Mouse (Mus musculus) mouse embryonic stem cell (cell line): ENCODE measurements at regions not wholly inside any gene's neighbourhood (a gene's known extent, or its start where the extent isn't known, plus 50 kb on each side); places are given as distances from the start of the nearest gene placed in this dataset.
"Not testable (repeated sequence)": the region's sequence is repeated elsewhere in the genome, so short reads cannot be mapped to it uniquely, and the experiment has no call there.

Experiments used
- in situ Hi-C, 2 experiments: fragments of 300-500 bp; cut with MboI; formaldehyde crosslinking; loops; 1 replicate in 1 of 2; 3 replicates in 1 of 2; pipeline ENCODE4 v1.14.3; 2019 to 2020; ENCODE audit warnings: low sequenced_read_pairs in 2 of 2, low pct_unique_long_range_greater_than_20kb in 1 of 2, mixed read lengths in 1 of 2; ENCODE audit not compliant: unreplicated experiment in 1 of 2

GRCm38 (mm10) chr4:145455573-145455972 is 55.0 kb upstream of the Zfp990 start:
- in situ Hi-C loops = not testable (repeated sequence)

- in situ Hi-C loops = loop anchor here (25.0 kb wide), 1 partner anchor 1964 kb away; no protein-coding TSS in a partner anchor
These were observed 62.0 kb upstream of the Zfp990 start for GRCm38 (mm10) chr4:145448586-145448985.

- in situ Hi-C loops = loop anchor here (25.0 kb wide), 1 partner anchor 1976 kb away; no protein-coding TSS in a partner anchor
These were observed 73.8 kb upstream of the Zfp990 start for GRCm38 (mm10) chr4:145436718-145437117.

GRCm38 (mm10) chr4:145434519-145434918 is 76.0 kb upstream of the Zfp990 start:
- in situ Hi-C loops = loop anchor here (25.0 kb wide), 1 partner anchor 1978 kb away; no protein-coding TSS in a partner anchor

- in situ Hi-C loops = loop anchor here (25.0 kb wide), 1 partner anchor 1978 kb away; no protein-coding TSS in a partner anchor
These were observed 76.5 kb upstream of the Zfp990 start for GRCm38 (mm10) chr4:145434071-145434470.

GRCm38 (mm10) chr4:145433235-145433634 is 77.3 kb upstream of the Zfp990 start:
- in situ Hi-C loops = loop anchor here (25.0 kb wide), 1 partner anchor 1979 kb away; no protein-coding TSS in a partner anchor

GRCm38 (mm10) chr4:145431910-145432765 is 78.4 kb upstream of the Zfp990 start:
- in situ Hi-C loops = loop anchor here (25.0 kb wide), 1 partner anchor 1980 kb away; no protein-coding TSS in a partner anchor

- in situ Hi-C loops = not testable (repeated sequence)
These were observed 92.7 kb upstream of the Zfp990 start for GRCm38 (mm10) chr4:145417837-145418236.

- in situ Hi-C loops = no loop called here
These were observed 96.2 kb upstream of the Tnfrsf8 start for GRCm38 (mm10) chr4:145411141-145411540.

- in situ Hi-C loops = loop anchor here (5.0 kb wide), 1 partner anchor 172 kb away; no protein-coding TSS in a partner anchor
These were observed 95.0 kb upstream of the Tnfrsf8 start for GRCm38 (mm10) chr4:145409796-145410475.

GRCm38 (mm10) chr4:145406050-145406449 is 91.1 kb upstream of the Tnfrsf8 start:
- in situ Hi-C loops = loop anchor here (5.0 kb wide), 1 partner anchor 176 kb away; no protein-coding TSS in a partner anchor

GRCm38 (mm10) chr4:145404230-145404629 is 89.3 kb upstream of the Tnfrsf8 start:
- in situ Hi-C loops = not testable (repeated sequence)

GRCm38 (mm10) chr4:145378876-145379275 is 63.9 kb upstream of the Tnfrsf8 start:
- in situ Hi-C loops = not testable (repeated sequence)

GRCm38 (mm10) chr4:145377306-145378067 is 62.5 kb upstream of the Tnfrsf8 start:
- in situ Hi-C loops = not testable (repeated sequence)

GRCm38 (mm10) chr4:145369753-145370152 is 54.8 kb upstream of the Tnfrsf8 start:
- in situ Hi-C loops = no loop called here

- in situ Hi-C loops = no loop called here
These were observed 52.4 kb upstream of the Tnfrsf8 start for GRCm38 (mm10) chr4:145367274-145367822.

- in situ Hi-C loops = no loop called here
These were observed 51.3 kb upstream of the Tnfrsf8 start for GRCm38 (mm10) chr4:145366301-145366700.

- in situ Hi-C loops = not testable (repeated sequence)
These were observed 50.8 kb upstream of the Tnfrsf8 start for GRCm38 (mm10) chr4:145365793-145366192.
